In genomic region chrX:74281041-74281731, GRCm38 (mm10) we compare ENCODE assay signal across 8 mouse cellular contexts. TPM values are rescaled to one million over a fixed set of nuclear protein-coding genes. Genes with fewer than 3 reads are reported as not detected.
DNase-seq lines count a peak whose midpoint lies in the region; ATAC-seq lines count a peak whose summit lies in the region.

No protein-coding gene starts in this region.

- no peak for ATAC-seq in lung, embryonic 15.5 days (ENCODE audit: borderline replicate concordance, extremely low read depth, low FRiP score, low TSS enrichment)
- peak; percentile 23; the same call in 1 of the 2 replicates for ATAC-seq in embryonic facial prominence, embryonic 15.5 days (ENCODE audit: insufficient number of reproducible peaks, low FRiP score, low TSS enrichment, low read depth)
- peak; percentile 23; the same call in 1 of the 2 replicates for ATAC-seq in neural tube, embryonic 14.5 days (ENCODE audit: low read depth)

- H3K9ac ChIP-seq in lung, embryonic 15.5 days: peak overlapping the region; percentile 49
- H3K9ac ChIP-seq in embryonic facial prominence, embryonic 15.5 days: no peak overlapping the region; the same call in 1 of the 2 replicates
- H3K9ac ChIP-seq in neural tube, embryonic 14.5 days (replicated peaks; ENCODE audit: low read depth, low read length): peak overlapping the region; percentile 70

- H3K27me3 ChIP-seq in lung, embryonic 15.5 days: no peaks in the 10 kb centered on the region
- H3K27me3 ChIP-seq in embryonic facial prominence, embryonic 15.5 days: no peaks in the 10 kb centered on the region
- peaks cover 34% of the 10 kb centered on the region for H3K27me3 ChIP-seq in limb, embryonic 10.5 days (ENCODE audit: low read depth, poor library complexity, severe bottlenecking)
- H3K27me3 ChIP-seq in neural tube, embryonic 14.5 days (ENCODE audit: control insufficient read depth, insufficient read depth, low read length): no peaks in the 10 kb centered on the region

- no peaks in the 10 kb centered on the region for H3K9me3 ChIP-seq in lung, embryonic 15.5 days
- H3K9me3 ChIP-seq in embryonic facial prominence, embryonic 15.5 days (replicated peaks): no peaks in the 10 kb centered on the region
- no peaks in the 10 kb centered on the region for H3K9me3 ChIP-seq in limb, embryonic 10.5 days (replicated peaks)
- H3K9me3 ChIP-seq in neural tube, embryonic 14.5 days (ENCODE audit: control insufficient read depth, low read length): no peaks in the 10 kb centered on the region

- H3K4me1 ChIP-seq in lung, embryonic 15.5 days: 0 out of 2 replicates have a peak, but pooled peaks cover 7% of the 10 kb centered on the region
- H3K4me1 ChIP-seq in embryonic facial prominence, embryonic 15.5 days: peaks cover 7% of the 10 kb centered on the region; the same call in 1 of the 2 replicates
- peaks cover 14% of the 10 kb centered on the region for H3K4me1 ChIP-seq in limb, embryonic 10.5 days
- H3K4me1 ChIP-seq in neural tube, embryonic 14.5 days (ENCODE audit: control insufficient read depth, insufficient read depth, low read length): 0 out of 2 replicates have a peak, but pooled peaks cover 3% of the 10 kb centered on the region

- peak overlapping the region; percentile 57 for H3K4me3 ChIP-seq in lung, embryonic 15.5 days
- H3K4me3 ChIP-seq in embryonic facial prominence, embryonic 15.5 days (replicated peaks): peak overlapping the region; percentile 59
- H3K4me3 ChIP-seq in limb, embryonic 10.5 days: peak overlapping the region; percentile 68
- peak overlapping the region; percentile 50 for H3K4me3 ChIP-seq in neural tube, embryonic 14.5 days (ENCODE audit: low read depth, low read length)

- DNase-seq in lung, adult 18-20 months: no peak
- DNase-seq in limb, embryonic 10.5 days (ENCODE audit: low spot score): no peak
- no peak for DNase-seq in thymus, postnatal 4 days
- DNase-seq in frontal cortex, postnatal 10 days (ENCODE audit: low spot score in 2 of 2): no peak
- DNase-seq in right cerebral cortex, postnatal 14 days: no peak

- H3K36me3 ChIP-seq in lung, embryonic 15.5 days: no peaks in the 10 kb centered on the region
- H3K36me3 ChIP-seq in embryonic facial prominence, embryonic 15.5 days: no peaks in the 10 kb centered on the region
- no peaks in the 10 kb centered on the region for H3K36me3 ChIP-seq in limb, embryonic 10.5 days
- H3K36me3 ChIP-seq in neural tube, embryonic 14.5 days (ENCODE audit: control insufficient read depth, insufficient read depth, low read length): no peaks in the 10 kb centered on the region

- H3K4me2 ChIP-seq in lung, embryonic 15.5 days: peak overlapping the region; percentile 74
- peak overlapping the region; percentile 62 for H3K4me2 ChIP-seq in embryonic facial prominence, embryonic 15.5 days (replicated peaks)
- H3K4me2 ChIP-seq in neural tube, embryonic 14.5 days (ENCODE audit: low read depth, low read length): peak overlapping the region; percentile 72

- WGBS in lung, embryonic 15.5 days: 9% methylated on average over 14 of the region's 14 CpGs
- WGBS in embryonic facial prominence, embryonic 15.5 days: 11% methylated on average over 14 of the region's 14 CpGs
- WGBS in limb, embryonic 10.5 days: 13% methylated on average over 14 of the region's 14 CpGs
- 13% methylated on average over 14 of the region's 14 CpGs for WGBS in neural tube, embryonic 14.5 days

- H3K27ac ChIP-seq in lung, embryonic 15.5 days: peak overlapping the region; percentile 92
- H3K27ac ChIP-seq in embryonic facial prominence, embryonic 15.5 days (replicated peaks): peak overlapping the region; percentile 91
- peak overlapping the region; percentile 84 for H3K27ac ChIP-seq in limb, embryonic 10.5 days
- H3K27ac ChIP-seq in neural tube, embryonic 14.5 days (ENCODE audit: low read depth, low read length): no peak overlapping the region

RNA-seq across cellular contexts. Expression of gene Taz, which starts 0.5 kb away (rescaled TPM):
- polyA plus RNA-seq in lung, embryonic 15.5 days (2015; fragmentation: Nextera tagmentation; extraction: Ambion mirVana): 78.8 and 83.8 TPM in 2 replicates
- 98.0 and 103 TPM in 2 replicates for polyA plus RNA-seq in embryonic facial prominence, embryonic 15.5 days (2015; fragmentation: Nextera tagmentation; extraction: Ambion mirVana)
- polyA plus RNA-seq in limb, embryonic 10.5 days (2016; fragmentation: Nextera tagmentation; extraction: Ambion mirVana): 69.0 and 80.5 TPM in 2 replicates
- 62.0 and 65.8 TPM in 2 replicates for polyA plus RNA-seq in neural tube, embryonic 14.5 days (2014; fragmentation: Nextera tagmentation; extraction: Ambion mirVana)

RNA-seq across cellular contexts. Expression of gene Dnase1l1, which starts 1.0 kb away (rescaled TPM):
- 11.2 and 15.8 TPM in 2 replicates for polyA plus RNA-seq in lung, embryonic 15.5 days (2015; fragmentation: Nextera tagmentation; extraction: Ambion mirVana)
- polyA plus RNA-seq in embryonic facial prominence, embryonic 15.5 days (2015; fragmentation: Nextera tagmentation; extraction: Ambion mirVana): 16.8 and 20.1 TPM in 2 replicates
- polyA plus RNA-seq in limb, embryonic 10.5 days (2016; fragmentation: Nextera tagmentation; extraction: Ambion mirVana): 3.4 and 5.0 TPM in 2 replicates
- polyA plus RNA-seq in neural tube, embryonic 14.5 days (2014; fragmentation: Nextera tagmentation; extraction: Ambion mirVana): 3.7 and 4.1 TPM in 2 replicates

RNA-seq across cellular contexts. Expression of gene Rpl10, which starts 10.6 kb away (rescaled TPM):
- 846 and 923 TPM in 2 replicates for polyA plus RNA-seq in lung, embryonic 15.5 days (2015; fragmentation: Nextera tagmentation; extraction: Ambion mirVana)
- polyA plus RNA-seq in embryonic facial prominence, embryonic 15.5 days (2015; fragmentation: Nextera tagmentation; extraction: Ambion mirVana): 678 and 798 TPM in 2 replicates
- 862 and 901 TPM in 2 replicates for polyA plus RNA-seq in limb, embryonic 10.5 days (2016; fragmentation: Nextera tagmentation; extraction: Ambion mirVana)
- 476 and 568 TPM in 2 replicates for polyA plus RNA-seq in neural tube, embryonic 14.5 days (2014; fragmentation: Nextera tagmentation; extraction: Ambion mirVana)

RNA-seq across cellular contexts. Expression of gene Atp6ap1, which starts 15.7 kb away (rescaled TPM):
- polyA plus RNA-seq in lung, embryonic 15.5 days (2015; fragmentation: Nextera tagmentation; extraction: Ambion mirVana): 134 and 138 TPM in 2 replicates
- polyA plus RNA-seq in embryonic facial prominence, embryonic 15.5 days (2015; fragmentation: Nextera tagmentation; extraction: Ambion mirVana): 158 and 160 TPM in 2 replicates
- polyA plus RNA-seq in limb, embryonic 10.5 days (2016; fragmentation: Nextera tagmentation; extraction: Ambion mirVana): 80.1 and 90.7 TPM in 2 replicates
- polyA plus RNA-seq in neural tube, embryonic 14.5 days (2014; fragmentation: Nextera tagmentation; extraction: Ambion mirVana): 213 and 279 TPM in 2 replicates

RNA-seq across cellular contexts. Expression of gene Gdi1, which starts 23.6 kb away (rescaled TPM):
- 154 and 193 TPM in 2 replicates for polyA plus RNA-seq in lung, embryonic 15.5 days (2015; fragmentation: Nextera tagmentation; extraction: Ambion mirVana)
- 223 and 260 TPM in 2 replicates for polyA plus RNA-seq in embryonic facial prominence, embryonic 15.5 days (2015; fragmentation: Nextera tagmentation; extraction: Ambion mirVana)
- polyA plus RNA-seq in limb, embryonic 10.5 days (2016; fragmentation: Nextera tagmentation; extraction: Ambion mirVana): 154 and 206 TPM in 2 replicates
- 761 and 960 TPM in 2 replicates for polyA plus RNA-seq in neural tube, embryonic 14.5 days (2014; fragmentation: Nextera tagmentation; extraction: Ambion mirVana)
